Mouse (Mus musculus) leukemia stem cell, adult 10-12 weeks (primary cell): ENCODE measurements around the gene Olfr119. TPM values are rescaled to one million over a fixed set of nuclear protein-coding genes. Genes with fewer than 3 reads are reported as not detected.

Experiments used
- polyA plus RNA-seq: library from polyadenylated mRNA; stranded (reverse); fragments of >175 nt; gene quantifications from 2 replicates; pipeline ENCODE4 v1.2.3, GENCODE M21; 2012; ENCODE audit warnings: low replicate concordance

Olfr119 gene
- not detected in 2 replicates for polyA plus RNA-seq

GRCm38 (mm10) chr17:37696264-37696663 lies at the start of gene Olfr119:
Gene Olfr119, plus strand, starts transcription at chr17:37696564.

GRCm38 (mm10) chr17:37663682-37664081 lies 32.7 kb upstream of the Olfr119 start, which contains the start of gene Olfr117:
Gene Olfr117, minus strand, starts transcription at chr17:37663782.

DNA sequence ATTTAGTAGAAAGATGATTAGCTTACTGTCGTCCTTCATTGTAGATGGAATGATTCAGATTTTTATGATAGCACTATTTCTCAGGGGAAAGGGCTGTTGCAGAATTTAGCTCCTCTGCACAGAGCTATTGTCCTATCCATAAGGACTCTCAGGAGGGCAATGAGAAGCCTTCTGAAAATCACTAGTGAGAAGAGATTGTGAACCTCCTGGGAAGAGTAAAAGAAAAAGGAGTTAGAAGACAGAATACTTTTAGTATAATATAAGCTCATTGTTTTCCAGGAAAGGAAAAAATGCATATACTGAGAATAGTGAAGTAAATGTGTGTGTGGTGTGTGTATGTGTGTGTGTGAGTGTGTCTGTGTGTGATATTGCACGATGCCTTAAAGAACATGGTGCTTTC lies 29.7 kb upstream of the Olfr119 start, which contains the start of gene Olfr118:
Gene Olfr118 (plus strand): TSS at position 301 of the 400 bp plus-strand sequence.

GRCm38 (mm10) chr17:37721508-37721907 lies 25.1 kb downstream of the Olfr119 start, which contains the start of gene Olfr120:
Gene Olfr120, plus strand, starts transcription at chr17:37721808.

Other genes with a start within 250 kb of the Olfr119 start
- not detected in 2 replicates for gene Olfr109, start 237.6 kb upstream of the Olfr119 start, polyA plus RNA-seq
- gene H2-M2, start 213.0 kb upstream of the Olfr119 start, polyA plus RNA-seq, result not detected in 2 replicates
- gene Olfr110, start 204.1 kb upstream of the Olfr119 start, polyA plus RNA-seq, result not detected in 2 replicates
- not detected in 2 replicates for gene Olfr111, start 188.5 kb upstream of the Olfr119 start, polyA plus RNA-seq
- gene Olfr112, start 127.1 kb upstream of the Olfr119 start, polyA plus RNA-seq, result not detected in 2 replicates
- not detected in 2 replicates for gene Olfr113, start 118.9 kb upstream of the Olfr119 start, polyA plus RNA-seq
- 0.18 TPM in 1 of 2 replicates, not detected in the other for gene Olfr114, start 103.8 kb upstream of the Olfr119 start, polyA plus RNA-seq
- gene Olfr115, start 69.5 kb upstream of the Olfr119 start, polyA plus RNA-seq, result not detected in 2 replicates
- gene Olfr116, start 69.4 kb upstream of the Olfr119 start, polyA plus RNA-seq, result not detected in 2 replicates
- not detected in 2 replicates for gene Olfr117, start 32.8 kb upstream of the Olfr119 start, polyA plus RNA-seq
- 0.19 TPM in 1 of 2 replicates, not detected in the other for gene Olfr118, start 29.6 kb upstream of the Olfr119 start, polyA plus RNA-seq
- not detected in 2 replicates for gene Olfr120, start 25.2 kb downstream of the Olfr119 start, polyA plus RNA-seq
- not detected in 2 replicates for gene Olfr121, start 52.3 kb downstream of the Olfr119 start, polyA plus RNA-seq
- gene Olfr122, start 72.0 kb downstream of the Olfr119 start, polyA plus RNA-seq, result not detected in 2 replicates
- not detected in 2 replicates for gene Olfr123, start 97.0 kb downstream of the Olfr119 start, polyA plus RNA-seq
- gene Olfr124, start 103.3 kb downstream of the Olfr119 start, polyA plus RNA-seq, result not detected in 2 replicates
- gene Olfr125, start 136.4 kb downstream of the Olfr119 start, polyA plus RNA-seq, result not detected in 2 replicates
- not detected in 2 replicates for gene Olfr126, start 150.9 kb downstream of the Olfr119 start, polyA plus RNA-seq
- gene Olfr127, start 203.9 kb downstream of the Olfr119 start, polyA plus RNA-seq, result not detected in 2 replicates
- gene Olfr128, start 224.0 kb downstream of the Olfr119 start, polyA plus RNA-seq, result not detected in 2 replicates